Mouse (Mus musculus): ENCODE measurements around the gene Lhx5. TPM values are rescaled to one million over a fixed set of nuclear protein-coding genes. Genes with fewer than 3 reads are reported as not detected.

The Lhx5 gene
- total RNA-seq, 2 experiments from 2014 or later = 0.50 to 0.67 TPM

- DNase-seq (ENCODE audit: low spot score in 2 of 2) = no peak
These were observed 407 bp upstream of the Lhx5 start for GRCm38 (mm10) chr5:120431001-120431583.

GRCm38 (mm10) chr5:120432486-120433015 lies 1.1 kb downstream of the Lhx5 start:
- DNase-seq (ENCODE audit: low spot score in 2 of 2) = no peak

- DNase-seq (ENCODE audit: low spot score in 2 of 2) = no peak
These were observed 1.7 kb downstream of the Lhx5 start for GRCm38 (mm10) chr5:120433135-120433760.

GRCm38 (mm10) chr5:120434231-120434735 lies 2.8 kb downstream of the Lhx5 start:
- DNase-seq (ENCODE audit: low spot score in 2 of 2) = no peak

GRCm38 (mm10) chr5:120435006-120435681 lies 3.6 kb downstream of the Lhx5 start:
- DNase-seq (ENCODE audit: low spot score in 2 of 2) = no peak

- DNase-seq (ENCODE audit: low spot score in 2 of 2) = no peak
These were observed 4.4 kb downstream of the Lhx5 start for GRCm38 (mm10) chr5:120435731-120436501.

- no peak for DNase-seq (ENCODE audit: low spot score in 2 of 2)
These were observed 5.5 kb downstream of the Lhx5 start for GRCm38 (mm10) chr5:120436885-120437495.

- no peak for DNase-seq (ENCODE audit: low spot score in 2 of 2)
These were observed 6.0 kb downstream of the Lhx5 start for GRCm38 (mm10) chr5:120437539-120437938.

- DNase-seq (ENCODE audit: low spot score in 2 of 2) = no peak
These were observed 6.5 kb downstream of the Lhx5 start for GRCm38 (mm10) chr5:120437986-120438385.

GRCm38 (mm10) chr5:120438469-120438868 lies 7.0 kb downstream of the Lhx5 start:
- DNase-seq (ENCODE audit: low spot score in 2 of 2) = no peak

- DNase-seq (ENCODE audit: low spot score in 2 of 2) = no peak
These were observed 7.7 kb downstream of the Lhx5 start for GRCm38 (mm10) chr5:120438991-120439710.

GRCm38 (mm10) chr5:120439887-120440670 lies 8.6 kb downstream of the Lhx5 start:
- DNase-seq (ENCODE audit: low spot score in 2 of 2) = no peak

- DNase-seq (ENCODE audit: low spot score in 2 of 2) = peak; percentile 91 to 93
These were observed 9.2 kb downstream of the Lhx5 start for GRCm38 (mm10) chr5:120440733-120441132.

GRCm38 (mm10) chr5:120447305-120447704 lies 15.8 kb downstream of the Lhx5 start:
- DNase-seq (ENCODE audit: low spot score in 2 of 2) = no peak

- DNase-seq (ENCODE audit: low spot score in 2 of 2) = no peak
These were observed 23.3 kb downstream of the Lhx5 start for GRCm38 (mm10) chr5:120454756-120455337.

GRCm38 (mm10) chr5:120456253-120456652 lies 24.8 kb downstream of the Lhx5 start:
- no peak for DNase-seq (ENCODE audit: low spot score in 2 of 2)

- DNase-seq (ENCODE audit: low spot score in 2 of 2) = no peak
These were observed 25.5 kb downstream of the Lhx5 start for GRCm38 (mm10) chr5:120456841-120457554.

GRCm38 (mm10) chr5:120457628-120458027 lies 26.1 kb downstream of the Lhx5 start:
- peak; percentile 75 to 76 for DNase-seq (ENCODE audit: low spot score in 2 of 2)
